Mouse (Mus musculus): Measurements from ENCODE around the gene Chst3. TPM values are rescaled to one million over a fixed set of nuclear protein-coding genes. Genes with fewer than 3 reads are reported as not detected.
"Not testable (repeated sequence)": the region's sequence is repeated elsewhere in the genome, so short reads cannot be mapped to it uniquely, and the experiment has no call there.

The Chst3 gene
- polyA plus RNA-seq, 1 experiment from 2014 or later, result 0.72 TPM

GRCm38 (mm10) chr10:60151107-60151663 lies 67.9 kb downstream of the Chst3 start:
- no peak for ATAC-seq (ENCODE audit: insufficient number of reproducible peaks, low FRiP score)
- WGBS, result 58% methylated on average over 6 of the region's 6 CpGs
- peaks cover 15% of the 10 kb centered on the region for H3K27me3 ChIP-seq (replicated peaks)
- no peak overlapping the region for H3K27ac ChIP-seq (ENCODE audit: poor library complexity, severe bottlenecking)
- H3K36me3 ChIP-seq, result no peaks in the 10 kb centered on the region
- H3K9me3 ChIP-seq (replicated peaks), result no peaks in the 10 kb centered on the region
- H3K9ac ChIP-seq, result no peak overlapping the region
- no peaks in the 10 kb centered on the region for H3K4me1 ChIP-seq (replicated peaks)
- no peak overlapping the region for H3K4me3 ChIP-seq
- H3K4me2 ChIP-seq, result no peak overlapping the region

- 3% methylated on average over 5 of the region's 5 CpGs for WGBS
- no peaks in the 10 kb centered on the region for H3K4me1 ChIP-seq (replicated peaks)
- no peak overlapping the region for H3K4me2 ChIP-seq
- no peak overlapping the region for H3K4me3 ChIP-seq
- H3K27ac ChIP-seq (ENCODE audit: poor library complexity, severe bottlenecking), result no peak overlapping the region
- no peaks in the 10 kb centered on the region for H3K9me3 ChIP-seq (replicated peaks)
- ATAC-seq (ENCODE audit: insufficient number of reproducible peaks, low FRiP score), result no peak; the same call in 1 of the 2 replicates
- peaks cover 36% of the 10 kb centered on the region for H3K27me3 ChIP-seq (replicated peaks)
- H3K36me3 ChIP-seq, result no peaks in the 10 kb centered on the region
- H3K9ac ChIP-seq, result no peak overlapping the region
Measured at GRCm38 (mm10) chr10:60148087-60148486, 71.0 kb downstream of the Chst3 start.

GRCm38 (mm10) chr10:60147510-60148047 lies 71.5 kb downstream of the Chst3 start:
- not testable (repeated sequence) for H3K4me1 ChIP-seq (replicated peaks); ATAC-seq (ENCODE audit: insufficient number of reproducible peaks, low FRiP score); H3K27ac ChIP-seq (ENCODE audit: poor library complexity, severe bottlenecking); H3K36me3 ChIP-seq; H3K4me2 ChIP-seq; H3K4me3 ChIP-seq; H3K9me3 ChIP-seq (replicated peaks); H3K9ac ChIP-seq
- whole genome bisulfite sequencing, result 46% methylated on average over 10 of the region's 10 CpGs
- H3K27me3 ChIP-seq (replicated peaks), result peaks cover 41% of the 10 kb centered on the region

- Histone ChIP-seq H3K9me3 (replicated peaks) (0 out of 2 replicates have a peak, but pooled peaks cover 7% of the 10 kb centered on the region), H3K4me2 (no peak overlapping the region), H3K27me3 (replicated peaks) (peaks cover 31% of the 10 kb centered on the region), H3K27ac (ENCODE audit: poor library complexity, severe bottlenecking) (no peak overlapping the region), H3K36me3 (no peaks in the 10 kb centered on the region), H3K4me3 (no peak overlapping the region), H3K4me1 (replicated peaks) (no peaks in the 10 kb centered on the region), H3K9ac (no peak overlapping the region)
- 77% methylated on average over 3 of the region's 3 CpGs for WGBS
- ATAC-seq (ENCODE audit: insufficient number of reproducible peaks, low FRiP score), result 0 out of 2 replicates have a peak, but pooled peaks have one; percentile 43
Measured at GRCm38 (mm10) chr10:60141656-60142160, 77.4 kb downstream of the Chst3 start.

- ATAC-seq (ENCODE audit: insufficient number of reproducible peaks, low FRiP score), result no peak
- 79% methylated on average over 4 of the region's 4 CpGs for WGBS
Measured at GRCm38 (mm10) chr10:60140751-60141150, 78.3 kb downstream of the Chst3 start.

GRCm38 (mm10) chr10:60138680-60139079 lies 80.4 kb downstream of the Chst3 start:
- Histone ChIP-seq H3K9me3 (replicated peaks) (0 out of 2 replicates have a peak, but pooled peaks cover 7% of the 10 kb centered on the region), H3K36me3 (no peaks in the 10 kb centered on the region), H3K9ac (no peak overlapping the region), H3K4me2 (no peak overlapping the region), H3K4me3 (no peak overlapping the region), H3K4me1 (replicated peaks) (peaks cover 9% of the 10 kb centered on the region; the same call in 1 of the 2 replicates), H3K27me3 (replicated peaks) (peaks cover 19% of the 10 kb centered on the region), H3K27ac (ENCODE audit: poor library complexity, severe bottlenecking) (no peak overlapping the region)
- ATAC-seq (ENCODE audit: insufficient number of reproducible peaks, low FRiP score), result no peak
- WGBS, result 81% methylated on average over 5 of the region's 5 CpGs

More at GRCm38 (mm10) chr10:60140751-60141150, 78.3 kb downstream of the Chst3 start:
- H3K36me3 ChIP-seq, result no peaks in the 10 kb centered on the region
- no peak overlapping the region for H3K9ac ChIP-seq
- 0 out of 2 replicates have a peak, but pooled peaks cover 7% of the 10 kb centered on the region for H3K9me3 ChIP-seq (replicated peaks)
- 0 out of 2 replicates have a peak, but pooled peaks cover 4% of the 10 kb centered on the region for H3K4me1 ChIP-seq (replicated peaks)
- H3K27me3 ChIP-seq (replicated peaks), result 0 out of 2 replicates have a peak, but pooled peaks cover 23% of the 10 kb centered on the region
- H3K4me2 ChIP-seq, result no peak overlapping the region
- no peak overlapping the region for H3K27ac ChIP-seq (ENCODE audit: poor library complexity, severe bottlenecking)
- no peak overlapping the region for H3K4me3 ChIP-seq

GRCm38 (mm10) chr10:60136935-60137334 lies 82.1 kb downstream of the Chst3 start:
- no peak overlapping the region for H3K9ac ChIP-seq
- H3K27me3 ChIP-seq (replicated peaks), result peaks cover 27% of the 10 kb centered on the region
- H3K4me2 ChIP-seq, result no peak overlapping the region
- peaks cover 11% of the 10 kb centered on the region; the same call in 1 of the 2 replicates for H3K4me1 ChIP-seq (replicated peaks)
- 0 out of 2 replicates have a peak, but pooled peaks cover 7% of the 10 kb centered on the region for H3K9me3 ChIP-seq (replicated peaks)
- no peak overlapping the region for H3K27ac ChIP-seq (ENCODE audit: poor library complexity, severe bottlenecking)
- no peak for ATAC-seq (ENCODE audit: insufficient number of reproducible peaks, low FRiP score)
- WGBS, result 70% methylated on average over 7 of the region's 7 CpGs
- no peak overlapping the region for H3K4me3 ChIP-seq
- H3K36me3 ChIP-seq, result no peaks in the 10 kb centered on the region

GRCm38 (mm10) chr10:60136010-60136409 lies 83.0 kb downstream of the Chst3 start:
- H3K36me3 ChIP-seq; H3K9me3 ChIP-seq (replicated peaks); H3K27ac ChIP-seq (ENCODE audit: poor library complexity, severe bottlenecking); H3K4me2 ChIP-seq; H3K9ac ChIP-seq; H3K4me3 ChIP-seq; ATAC-seq (ENCODE audit: insufficient number of reproducible peaks, low FRiP score): not testable (repeated sequence)
- 40% methylated on average over 1 of the region's 1 CpGs for WGBS
- H3K4me1 ChIP-seq (replicated peaks), result peaks cover 11% of the 10 kb centered on the region; the same call in 1 of the 2 replicates
- peaks cover 36% of the 10 kb centered on the region for H3K27me3 ChIP-seq (replicated peaks)

- peaks cover 11% of the 10 kb centered on the region; the same call in 1 of the 2 replicates for H3K4me1 ChIP-seq (replicated peaks)
- no peaks in the 10 kb centered on the region for H3K36me3 ChIP-seq
- ATAC-seq (ENCODE audit: insufficient number of reproducible peaks, low FRiP score), result no peak
- no peak overlapping the region for H3K4me2 ChIP-seq
- H3K9me3 ChIP-seq (replicated peaks), result no peaks in the 10 kb centered on the region
- peaks cover 52% of the 10 kb centered on the region for H3K27me3 ChIP-seq (replicated peaks)
- WGBS, result 42% methylated on average over 9 of the region's 9 CpGs
- no peak overlapping the region for H3K27ac ChIP-seq (ENCODE audit: poor library complexity, severe bottlenecking)
- H3K4me3 ChIP-seq, result no peak overlapping the region
- H3K9ac ChIP-seq, result no peak overlapping the region
Measured at GRCm38 (mm10) chr10:60134201-60134600, 84.9 kb downstream of the Chst3 start.

- Histone ChIP-seq H3K36me3 (no peaks in the 10 kb centered on the region), H3K9me3 (replicated peaks) (no peaks in the 10 kb centered on the region), H3K4me3 (no peak overlapping the region), H3K9ac (no peak overlapping the region), H3K4me2 (no peak overlapping the region), H3K27me3 (replicated peaks) (peaks cover 52% of the 10 kb centered on the region), H3K27ac (ENCODE audit: poor library complexity, severe bottlenecking) (no peak overlapping the region), H3K4me1 (replicated peaks) (peaks cover 11% of the 10 kb centered on the region; the same call in 1 of the 2 replicates)
- no peak for ATAC-seq (ENCODE audit: insufficient number of reproducible peaks, low FRiP score)
- 35% methylated on average over 6 of the region's 6 CpGs for WGBS
Measured at GRCm38 (mm10) chr10:60133501-60133900, 85.6 kb downstream of the Chst3 start.
